Comparison of ENCODE assay signal across 10 mouse cellular contexts in the genomic region with DNA sequence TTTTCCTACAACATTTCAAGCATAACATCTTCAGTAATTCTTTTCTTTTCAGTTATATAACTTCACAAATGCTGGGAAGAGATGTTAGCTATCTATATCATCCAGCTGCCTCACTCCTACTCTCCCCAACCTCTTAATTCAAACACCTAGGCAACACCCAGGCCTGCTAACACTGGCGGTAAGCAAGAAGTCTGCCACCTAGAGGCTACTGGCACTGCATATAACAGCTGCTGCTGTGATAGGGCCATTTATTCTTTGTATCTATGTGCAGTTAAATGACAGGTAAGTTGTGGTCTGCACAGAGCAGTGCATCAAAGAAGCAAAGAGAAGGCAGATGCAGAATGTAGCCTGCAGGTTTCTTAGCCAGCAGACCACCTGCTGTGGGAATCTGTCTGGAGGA. TPM values are rescaled to one million over a fixed set of nuclear protein-coding genes. Genes with fewer than 3 reads are reported as not detected.
DNase-seq lines count a peak whose midpoint lies in the region; ATAC-seq and TF ChIP-seq lines count a peak whose summit lies in the region.
"Had no signal": no experiment of that assay in that cellular context is flagged by ENCODE, and none has a peak within 500 bp of the region (broad histone marks: within the 10 kb centered on the region; RNA-seq: fewer than 3 reads in every experiment).

No protein-coding gene starts in this region.

- no peak overlapping the region for H3K27ac ChIP-seq in lung, embryonic 14.5 days (ENCODE audit: low read depth)
- H3K27ac ChIP-seq in bone marrow, adult 2 months (ENCODE audit: control insufficient read depth, insufficient read depth, low read depth, low read length, poor library complexity) = no peak overlapping the region
- H3K27ac ChIP-seq: embryonic facial prominence, embryonic 12.5 days; heart, embryonic 15.5 days had no signal

- peak; percentile 85 for ATAC-seq in frontal cortex, adult (ENCODE audit: low TSS enrichment)
- ATAC-seq in lung, embryonic 14.5 days (ENCODE audit: insufficient read depth) = no peak
- no peak for ATAC-seq in activated CD4-positive, CD25-positive, alpha-beta regulatory T cell, adult 4 months

- H3K4me1 ChIP-seq in lung, embryonic 14.5 days (ENCODE audit: insufficient read depth) = no peaks in the 10 kb centered on the region
- H3K4me1 ChIP-seq in bone marrow, adult 2 months (ENCODE audit: control insufficient read depth, insufficient read depth, low read length) = no peaks in the 10 kb centered on the region; the same call in 1 of the 2 replicates
- H3K4me1 ChIP-seq: embryonic facial prominence, embryonic 12.5 days; heart, embryonic 15.5 days had no signal

- no peaks in the 10 kb centered on the region for H3K27me3 ChIP-seq in lung, embryonic 14.5 days (ENCODE audit: insufficient read depth, low read length)
- H3K27me3 ChIP-seq in splenic B cell, adult 2 months (ENCODE audit: control insufficient read depth, insufficient read depth, low read length, poor library complexity, severe bottlenecking) = no peaks in the 10 kb centered on the region
- H3K27me3 ChIP-seq: embryonic facial prominence, embryonic 12.5 days; heart, embryonic 15.5 days had no signal

- 36% methylated on average over 1 of the region's 1 CpGs for WGBS in lung, embryonic 14.5 days
- WGBS in bone marrow, adult 2 months = 54% methylated on average over 1 of the region's 1 CpGs

- no peaks in the 10 kb centered on the region for H3K9me3 ChIP-seq in lung, embryonic 14.5 days (ENCODE audit: low read depth, low read length)
- H3K9me3 ChIP-seq: embryonic facial prominence, embryonic 12.5 days; heart, embryonic 15.5 days had no signal

- H3K9ac ChIP-seq in lung, embryonic 14.5 days = no peak overlapping the region
- H3K9ac ChIP-seq: embryonic facial prominence, embryonic 12.5 days; heart, embryonic 15.5 days had no signal

- no peak for TF ChIP-seq POLR2A in bone marrow, adult 2 months (IDR thresholded peaks at IDR 0.05; ENCODE audit: borderline replicate concordance, control insufficient read depth, low read depth, low read length)

- no peak overlapping the region for H3K4me3 ChIP-seq in lung, embryonic 14.5 days (ENCODE audit: low read depth, low read length)
- H3K4me3 ChIP-seq in bone marrow, adult 2 months (replicated peaks; ENCODE audit: control insufficient read depth, low read depth, low read length) = no peak overlapping the region
- H3K4me3 ChIP-seq: embryonic facial prominence, embryonic 12.5 days; heart, embryonic 15.5 days had no signal

- peaks cover 92% of the 10 kb centered on the region for H3K36me3 ChIP-seq in lung, embryonic 14.5 days (ENCODE audit: insufficient read depth)
- H3K36me3 ChIP-seq in splenic B cell, adult 2 months (ENCODE audit: control insufficient read depth, insufficient read depth, low read length, poor library complexity, severe bottlenecking) = peaks cover 8% of the 10 kb centered on the region

- no peak for DNase-seq in frontal cortex, postnatal 10 days (ENCODE audit: low spot score in 2 of 2)
- peak; percentile 21 for DNase-seq in lung, embryonic 14.5 days
- DNase-seq in lung, postnatal 14 days = no peak
- DNase-seq in splenic B cell, adult 2 months (ENCODE audit: low read depth, low spot score) = peak; percentile 11
- DNase-seq in adrenal gland, adult 2 months = no peak

- H3K4me2 ChIP-seq in lung, embryonic 14.5 days = no peak overlapping the region
- H3K4me2 ChIP-seq: embryonic facial prominence, embryonic 12.5 days; heart, embryonic 15.5 days had no signal

- TF ChIP-seq CTCF in lung, embryonic 14.5 days (IDR thresholded peaks at IDR 0.05; ENCODE audit: low read depth) = peak; percentile 48; the same call in 1 of the 2 replicates
- peak; percentile 15; the same call in 1 of the 2 replicates for TF ChIP-seq CTCF in bone marrow, adult 2 months (IDR thresholded peaks at IDR 0.05; ENCODE audit: control insufficient read depth, insufficient read depth, low read length)

RNA-seq across cellular contexts. Expression of a gene that starts 10.8 kb away (rescaled TPM):
- polyA plus RNA-seq in lung, embryonic 14.5 days (2014; fragmentation: Nextera tagmentation; extraction: Ambion mirVana) = 61.3 and 63.9 TPM in 2 replicates
- 20.2 and 44.5 TPM in 2 replicates for polyA plus RNA-seq in bone marrow, adult 2 months (2011; ENCODE audit: insufficient read depth, insufficient read length, low replicate concordance, missing spikeins)
- 10 to 100 TPM; 19.3 to 20.3 TPM for polyA plus RNA-seq in activated CD4-positive, CD25-positive, alpha-beta regulatory T cell, adult 4 months (2017; shearing (Covaris generic))
- total RNA-seq in adrenal gland, adult 2 months (2021) = 10 to 100 TPM; 24.6 to 26.8 TPM
- 8.4 and 12.5 TPM in 2 replicates for polyA plus RNA-seq in adrenal gland, adult 2 months (2012; rRNA removed)

RNA-seq across cellular contexts. Expression of a gene that starts 10.8 kb away (rescaled TPM):
- polyA plus RNA-seq in lung, embryonic 14.5 days (2014; fragmentation: Nextera tagmentation; extraction: Ambion mirVana) = 19.4 and 22.8 TPM in 2 replicates
- 3.7 and 4.2 TPM in 2 replicates for polyA plus RNA-seq in bone marrow, adult 2 months (2011; ENCODE audit: insufficient read depth, insufficient read length, low replicate concordance, missing spikeins)
- 10 to 100 TPM; 13.3 to 18.0 TPM for polyA plus RNA-seq in activated CD4-positive, CD25-positive, alpha-beta regulatory T cell, adult 4 months (2017; shearing (Covaris generic))
- total RNA-seq in adrenal gland, adult 2 months (2021) = 10 to 100 TPM; 10.8 to 14.1 TPM
- polyA plus RNA-seq in adrenal gland, adult 2 months (2012; rRNA removed) = 2.2 and 3.6 TPM in 2 replicates

RNA-seq across cellular contexts. Expression of a gene that starts 48.2 kb away (rescaled TPM):
- polyA plus RNA-seq in lung, embryonic 14.5 days (2014; fragmentation: Nextera tagmentation; extraction: Ambion mirVana) = not detected in 2 replicates
- not detected in 2 replicates for polyA plus RNA-seq in bone marrow, adult 2 months (2011; ENCODE audit: insufficient read depth, insufficient read length, low replicate concordance, missing spikeins)
- not detected for polyA plus RNA-seq in activated CD4-positive, CD25-positive, alpha-beta regulatory T cell, adult 4 months (2017; shearing (Covaris generic))
- not detected for total RNA-seq in adrenal gland, adult 2 months (2021)
- polyA plus RNA-seq in adrenal gland, adult 2 months (2012; rRNA removed) = not detected in 2 replicates
- polyA plus RNA-seq: embryonic facial prominence, embryonic 12.5 days; heart, embryonic 15.5 days had no signal

RNA-seq across cellular contexts. Expression of a gene that starts 50.1 kb away (rescaled TPM):
- not detected in 2 replicates for polyA plus RNA-seq in lung, embryonic 14.5 days (2014; fragmentation: Nextera tagmentation; extraction: Ambion mirVana)
- 2.1 TPM in 1 of 2 replicates, not detected in the other for polyA plus RNA-seq in bone marrow, adult 2 months (2011; ENCODE audit: insufficient read depth, insufficient read length, low replicate concordance, missing spikeins)
- polyA plus RNA-seq in activated CD4-positive, CD25-positive, alpha-beta regulatory T cell, adult 4 months (2017; shearing (Covaris generic)) = not detected
- under 1 TPM in 1 of 2 experiments, not detected in 1; 0.20 TPM for total RNA-seq in adrenal gland, adult 2 months (2021)
- polyA plus RNA-seq in adrenal gland, adult 2 months (2012; rRNA removed) = not detected in 2 replicates
- polyA plus RNA-seq: embryonic facial prominence, embryonic 12.5 days; heart, embryonic 15.5 days had no signal

RNA-seq across cellular contexts. Expression of a gene that starts 51.5 kb away (rescaled TPM):
- not detected in 2 replicates for polyA plus RNA-seq in lung, embryonic 14.5 days (2014; fragmentation: Nextera tagmentation; extraction: Ambion mirVana)
- polyA plus RNA-seq in bone marrow, adult 2 months (2011; ENCODE audit: insufficient read depth, insufficient read length, low replicate concordance, missing spikeins) = not detected in 2 replicates
- polyA plus RNA-seq in activated CD4-positive, CD25-positive, alpha-beta regulatory T cell, adult 4 months (2017; shearing (Covaris generic)) = not detected
- not detected for total RNA-seq in adrenal gland, adult 2 months (2021)
- polyA plus RNA-seq in adrenal gland, adult 2 months (2012; rRNA removed) = not detected in 2 replicates
- polyA plus RNA-seq: embryonic facial prominence, embryonic 12.5 days; heart, embryonic 15.5 days had no signal

Comparison
In these comparisons a context has a peak if more than half of its experiments do, and no peak if none do; other contexts are left out.
1. DNase-seq: peak in lung, embryonic 14.5 days (single experiment) and splenic B cell, adult 2 months (single experiment); none in frontal cortex, postnatal 10 days (0 of 2), lung, postnatal 14 days (single experiment) and adrenal gland, adult 2 months (single experiment).